Mouse (Mus musculus) bone marrow, adult 2 months (tissue): ENCODE data around the gene H2-DMb1.

Experiments used
- CTCF ChIP-seq: fragments of 200-500 bp; IDR thresholded peaks from 2 replicates; pipeline ENCODE4 v1.5.1; 2011; ENCODE audit warnings: low read length, control low read depth; ENCODE audit not compliant: control insufficient read depth, insufficient read depth
- POLR2A ChIP-seq: fragments of 200-500 bp; IDR thresholded peaks from 2 replicates; pipeline ENCODE4 v1.6.1; 2011; ENCODE audit warnings: low read depth, mild to moderate bottlenecking, control low read depth, low read length, borderline replicate concordance; ENCODE audit not compliant: control insufficient read depth

DNA sequence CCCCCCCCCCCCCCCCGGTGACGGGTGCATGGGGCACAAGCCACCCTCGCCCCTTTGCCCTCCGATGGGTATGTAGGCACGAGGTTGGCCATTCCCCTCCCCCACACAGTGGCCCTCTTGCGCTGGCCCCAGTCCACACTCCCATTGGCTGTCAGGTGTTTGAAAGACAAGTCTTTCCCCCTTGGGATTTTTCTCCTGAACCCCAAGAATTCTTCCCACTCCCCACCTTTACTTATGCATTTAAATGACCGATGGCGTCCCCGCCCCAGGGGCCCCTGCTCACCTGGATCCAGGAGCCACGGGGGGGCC is 31.0 kb upstream of the H2-DMb1 start:
- TF ChIP-seq CTCF: no peak
- TF ChIP-seq POLR2A: 0 out of 2 replicates have a peak, but pooled peaks have one; percentile 3
